Mouse (Mus musculus): ENCODE measurements around the gene Tdp2.

Gene Tdp2

DNA sequence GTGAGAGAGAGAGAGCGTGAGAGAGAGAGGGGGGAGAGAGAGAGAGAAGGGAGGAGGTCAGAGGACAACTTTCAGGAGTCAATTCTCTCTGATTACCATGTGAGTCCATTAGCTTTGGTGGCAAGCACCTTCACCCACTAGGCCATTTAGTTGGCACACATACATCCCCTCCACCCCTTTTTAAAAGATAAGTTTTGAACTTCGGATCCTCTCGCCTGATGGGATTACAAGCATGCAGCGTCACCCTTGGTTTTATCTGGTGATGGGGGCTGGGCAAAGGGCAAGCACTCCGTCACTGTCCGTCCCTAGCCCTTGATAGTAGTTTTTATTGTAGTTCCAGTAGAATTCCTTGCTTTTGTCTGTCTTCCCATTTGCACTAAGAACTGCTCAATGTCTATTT lies 48.7 kb downstream of the Tdp2 start:
- DNase-seq (ENCODE audit: low read depth, low spot score) = no peak

DNA sequence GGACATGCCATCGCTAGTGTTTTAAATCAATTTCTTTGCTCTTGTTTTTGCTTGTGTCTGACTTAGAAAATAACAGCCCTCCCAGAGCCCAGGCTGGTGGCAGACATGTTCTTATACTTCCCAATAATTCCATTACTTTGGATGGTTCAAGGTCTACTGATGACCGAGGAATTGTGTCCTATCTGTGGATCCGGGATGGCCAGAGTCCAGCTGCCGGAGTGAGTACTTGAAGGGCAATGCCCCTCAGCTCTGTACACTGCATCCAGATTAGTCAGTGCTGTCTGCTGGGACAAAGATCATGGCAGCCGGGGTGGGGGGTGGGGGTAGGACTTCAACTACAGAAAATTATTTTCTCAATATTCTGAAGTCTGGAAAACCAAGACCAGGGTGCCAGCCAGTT lies 49.2 kb downstream of the Tdp2 start:
- DNase-seq (ENCODE audit: low read depth, low spot score) = no peak

DNA sequence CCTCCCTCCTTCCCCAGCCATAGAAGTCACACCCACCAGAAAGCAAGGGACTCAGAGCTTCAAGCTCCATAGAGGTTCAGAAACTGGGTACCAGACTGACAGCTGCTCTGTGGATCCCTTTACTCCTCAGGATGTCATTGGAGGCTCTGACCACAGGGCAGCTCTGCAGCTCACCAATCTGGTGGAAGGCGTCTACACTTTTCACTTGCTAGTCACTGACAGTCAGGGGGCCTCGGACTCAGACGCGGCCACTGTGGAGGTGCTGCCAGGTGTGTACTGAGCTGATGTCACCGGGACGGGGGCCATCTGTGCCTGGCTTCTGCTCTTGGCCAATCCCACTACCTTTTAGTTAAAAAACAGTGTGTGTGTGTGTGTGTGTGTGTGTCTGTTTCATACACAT lies 50.9 kb downstream of the Tdp2 start:
- no peak for DNase-seq (ENCODE audit: low read depth, low spot score)

DNA sequence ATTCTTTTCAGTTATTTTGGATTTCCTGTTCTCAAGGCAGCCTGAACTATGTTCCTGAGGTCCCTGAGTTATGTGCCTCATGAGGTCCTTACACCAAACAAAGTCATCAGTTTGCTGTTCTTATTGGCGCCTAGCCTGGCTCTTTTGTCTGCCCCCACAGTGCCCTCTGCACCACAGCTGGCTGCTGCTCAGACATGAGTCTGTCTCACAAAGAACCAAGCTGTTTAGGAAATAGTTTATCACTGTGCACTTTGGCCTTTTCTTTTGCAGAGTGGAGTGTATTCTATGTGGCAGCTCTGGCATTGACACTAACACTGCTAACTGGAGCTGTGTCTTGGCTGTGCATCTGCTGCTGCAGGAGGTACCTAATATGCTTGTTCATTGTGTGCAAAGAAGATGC lies 58.1 kb downstream of the Tdp2 start:
- no peak for DNase-seq (ENCODE audit: low read depth, low spot score)

Data from retina, adult 2 months (tissue).